Mouse (Mus musculus) C2C12 (cell line): ENCODE measurements around the gene Lbh.

ENCODE experiments used
- CEBPB ChIP-seq: IDR thresholded peaks from one replicate; pipeline ENCODE4 v1.6.1; 2011; ENCODE audit warnings: low read depth, mild to moderate bottlenecking, control low read depth, moderate library complexity
- CTCF ChIP-seq: IDR thresholded peaks from one replicate; pipeline ENCODE4 v1.5.1; 2011; ENCODE audit not compliant: control insufficient read depth, insufficient read depth, insufficient read length
- MAX ChIP-seq: IDR thresholded peaks from one replicate; pipeline ENCODE4 v1.6.1; 2011; ENCODE audit warnings: mild to moderate bottlenecking, control low read depth
- MYOD1 ChIP-seq: IDR thresholded peaks from one replicate; pipeline ENCODE4 v1.6.1; 2011; ENCODE audit warnings: low read depth; ENCODE audit not compliant: control insufficient read depth, insufficient read length
- MYOG ChIP-seq: IDR thresholded peaks from one replicate; pipeline ENCODE4 v1.6.1; 2011; ENCODE audit not compliant: control insufficient read depth, insufficient read length; ENCODE audit errors: extremely low read depth
- USF1 ChIP-seq: IDR thresholded peaks from one replicate; pipeline ENCODE4 v1.6.1; 2011; ENCODE audit warnings: low read depth, mild to moderate bottlenecking, control low read depth, moderate library complexity

GRCm38 (mm10) chr17:72960873-72961272 lies 42.8 kb downstream of the Lbh start:
- TF ChIP-seq MYOD1 (no peak), CTCF (no peak), MAX (no peak), USF1 (no peak), CEBPB (no peak), MYOG (no peak)
